Mouse (Mus musculus) spleen, postnatal 14 days (tissue): ENCODE data around the gene Tha1.

Experiments
- DNase-seq, 2 experiments: peaks; one replicate each; pipeline ENCODE4 v3.0.0; 2021 to 2022; ENCODE audit warnings: low spot score in 2 of 2

Tha1 gene

DNA sequence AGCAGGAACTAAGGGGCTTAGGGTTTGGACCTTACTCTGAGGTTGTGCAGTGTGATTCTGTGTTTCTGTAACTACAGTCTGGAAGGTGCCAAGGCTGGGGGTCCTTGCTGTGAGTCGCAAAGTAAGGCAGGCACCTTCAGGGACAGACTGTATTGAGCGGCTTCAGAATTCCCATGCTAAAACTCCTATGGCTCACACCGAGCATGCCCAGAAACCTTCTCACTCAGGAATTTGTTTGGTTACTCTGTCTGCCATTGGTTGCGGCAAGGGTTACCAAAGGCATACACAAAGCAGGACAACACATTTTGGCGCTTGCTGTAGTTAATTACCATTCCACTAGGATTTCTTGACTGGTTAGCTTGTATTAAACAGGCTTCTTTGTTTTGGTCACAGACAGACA, 47.1 kb downstream of the Tha1 start:
- DNase-seq, result no peak

DNA sequence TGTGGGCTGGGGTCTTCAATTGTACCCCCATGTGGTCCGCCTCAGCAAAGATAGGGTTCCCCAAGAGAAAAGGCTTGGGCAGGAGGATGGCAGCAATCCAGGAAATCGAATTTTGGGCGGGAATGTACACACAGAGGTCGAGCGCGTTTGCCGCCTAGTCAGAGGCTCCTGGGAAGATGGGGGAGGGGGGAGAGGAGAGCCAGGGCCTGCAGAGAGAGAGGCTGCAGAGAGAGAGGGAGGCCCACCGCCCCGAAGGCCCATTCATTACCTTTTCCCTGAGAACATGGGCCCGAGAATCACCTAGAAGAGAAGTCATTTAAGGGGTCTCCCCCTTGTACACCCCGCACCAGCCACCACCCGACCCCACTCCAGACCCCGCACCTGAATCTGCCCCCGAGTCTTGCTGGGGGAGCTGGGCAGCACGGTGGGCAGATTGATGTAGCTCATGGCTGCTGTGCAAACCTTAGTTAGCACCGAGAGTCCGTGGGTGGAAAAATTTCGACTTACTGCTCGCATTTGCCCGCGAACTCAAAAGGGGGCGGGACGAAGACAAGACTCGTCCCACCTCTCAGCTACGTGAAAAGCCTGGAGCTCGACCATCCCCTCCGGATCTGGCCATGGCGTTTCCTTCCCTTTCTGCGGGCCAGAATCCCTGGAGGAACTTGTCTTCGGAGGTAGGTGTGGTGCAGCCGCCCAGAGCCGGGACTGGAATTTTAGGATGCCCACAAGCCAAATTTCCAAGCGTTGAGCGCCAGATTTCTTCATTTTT, 47.8 kb downstream of the Tha1 start, which contains the start of the genes Afmid and Tk1:
Gene Afmid (plus strand): TSS at position 592 of the 769 bp plus-strand sequence.
Gene Tk1 (minus strand): TSS at position 760 of the 769 bp plus-strand sequence.
- peak; percentile 59 to 64 for DNase-seq

DNA sequence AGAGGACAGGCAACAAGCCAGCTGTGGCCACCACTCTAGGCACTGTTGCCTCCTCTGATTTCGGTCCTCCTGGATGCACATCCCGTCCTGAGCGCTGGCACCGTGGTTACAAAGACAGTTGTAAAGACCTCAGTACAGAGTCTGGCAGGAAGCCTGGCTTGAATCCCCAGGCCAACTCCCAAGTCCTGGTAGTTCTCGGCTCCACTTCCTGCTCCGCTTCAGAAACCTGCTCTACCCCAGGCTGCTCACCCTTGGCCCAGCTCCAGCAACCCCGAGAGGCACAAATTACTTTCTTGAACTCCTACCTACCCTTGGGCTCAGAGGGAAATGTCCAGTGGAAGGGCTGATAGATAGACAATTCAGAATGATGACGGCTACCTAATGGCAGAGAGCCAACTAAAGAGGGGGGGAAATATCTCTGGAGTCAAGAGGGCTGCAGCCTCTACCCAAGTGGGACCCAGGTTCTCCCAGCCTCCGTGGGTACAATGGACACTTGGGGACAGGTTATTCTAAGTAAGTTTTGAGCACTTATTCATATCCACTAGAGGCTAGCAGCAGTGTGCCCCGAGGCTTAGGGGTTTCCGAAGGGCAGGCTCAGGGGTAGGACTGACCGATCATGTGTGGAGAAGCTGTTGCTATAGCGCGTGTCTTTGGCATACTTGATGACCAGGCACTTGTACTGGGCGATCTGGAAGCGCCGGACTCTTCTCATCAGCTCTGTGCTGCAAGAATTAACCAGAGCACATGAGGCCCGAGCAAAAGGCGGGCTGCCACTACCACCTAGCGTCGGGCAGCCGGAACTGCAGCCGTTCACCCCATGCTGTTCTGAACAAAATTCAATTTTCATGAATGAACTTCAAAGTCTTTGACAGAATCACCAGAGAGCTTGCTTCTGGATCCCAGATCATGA, 49.0 kb downstream of the Tha1 start:
- DNase-seq, result peak; percentile 68 to 82

DNA sequence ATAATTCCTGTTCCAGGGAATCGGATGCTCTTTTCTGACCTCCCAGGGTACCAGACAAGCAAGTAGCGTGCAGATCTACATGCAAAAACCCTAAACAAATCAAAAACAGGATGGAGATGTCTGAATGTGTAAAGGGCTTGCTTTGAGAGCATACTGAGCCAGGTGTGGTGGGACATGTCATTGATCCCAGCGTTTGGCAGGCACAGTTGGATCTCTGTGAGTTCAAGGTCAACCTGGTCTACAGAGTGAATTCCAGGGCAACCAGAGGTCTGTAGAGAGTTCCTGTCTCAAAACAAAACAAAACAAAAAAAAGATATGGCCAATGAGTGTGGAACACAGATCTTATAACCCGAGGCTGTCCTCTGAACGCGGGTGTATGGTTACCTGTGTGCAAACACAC, 49.9 kb downstream of the Tha1 start:
- no peak for DNase-seq

GRCm38 (mm10) chr11:117822728-117823241, 50.5 kb downstream of the Tha1 start:
- DNase-seq, result no peak

DNA sequence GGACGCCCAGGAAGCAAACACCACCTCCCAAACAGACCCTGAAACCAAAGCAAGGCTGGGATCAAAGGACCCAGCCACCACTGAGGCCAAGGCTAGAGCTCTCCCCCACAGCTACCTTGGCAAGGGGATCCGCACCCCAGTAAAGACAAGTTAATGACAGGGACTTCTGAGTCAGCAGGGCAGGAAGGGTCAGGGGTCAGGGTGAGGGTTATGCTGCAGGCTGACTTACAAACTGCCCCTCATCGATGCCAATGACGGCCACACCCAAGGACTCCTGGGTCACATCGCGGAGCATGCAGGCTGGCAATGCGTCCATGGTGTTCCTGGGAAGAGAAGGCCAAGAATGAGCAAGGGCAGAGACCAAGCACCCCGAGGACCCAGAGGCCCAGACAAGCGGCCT, 51.4 kb downstream of the Tha1 start:
- no peak for DNase-seq

GRCm38 (mm10) chr11:117820173-117820572, 53.1 kb downstream of the Tha1 start:
- no peak for DNase-seq

DNA sequence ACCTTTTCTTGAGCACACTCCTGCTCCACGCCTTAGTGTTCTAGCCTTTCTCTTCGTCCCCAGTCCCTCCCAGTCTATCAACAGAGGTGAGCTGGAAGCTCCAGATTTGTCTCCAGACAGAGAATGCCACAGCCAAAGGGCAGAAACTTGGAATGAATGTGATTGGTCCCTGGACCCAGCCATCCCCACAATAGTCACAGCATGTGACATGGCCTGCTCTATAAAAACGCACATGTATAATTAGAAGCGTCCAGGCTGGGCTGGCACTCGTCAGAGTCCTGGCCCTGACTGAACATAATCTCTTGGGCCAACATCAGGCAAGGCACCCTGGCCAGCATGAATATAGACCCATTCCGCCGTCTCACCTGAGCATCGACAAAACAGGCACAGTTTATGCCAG, 54.2 kb downstream of the Tha1 start:
- DNase-seq, result no peak
